Mouse (Mus musculus): ENCODE data around the gene Grik5. TPM values are rescaled to one million over a fixed set of nuclear protein-coding genes. Genes with fewer than 3 reads are reported as not detected.

Gene Grik5
- total RNA-seq, 2 experiments from 2014 or later = 2.4 to 3.1 TPM

DNA sequence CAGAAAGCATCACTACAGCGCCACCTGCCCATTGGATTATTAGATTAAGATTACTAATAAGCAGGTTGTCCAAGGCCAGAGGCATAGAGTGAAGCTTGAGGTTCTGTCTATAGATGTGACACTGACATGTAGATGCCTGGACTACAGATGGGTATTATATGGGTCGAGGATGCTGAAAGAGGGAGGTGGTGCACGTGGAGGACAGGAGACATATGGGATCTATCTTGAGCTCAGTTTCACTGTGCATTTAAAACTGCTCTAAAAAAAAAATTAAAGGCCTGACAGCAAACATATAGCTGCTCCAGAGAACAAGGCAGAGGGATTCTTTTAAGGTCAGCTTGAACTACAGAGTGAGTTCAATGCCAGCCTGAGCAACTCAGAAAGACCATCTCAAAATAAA is 26.0 kb upstream of the Grik5 start:
- no peak for TF ChIP-seq CTCF (IDR thresholded peaks at IDR 0.05)
- no peak for DNase-seq
- intact Hi-C loops (cut with DNase I) = no loop called here
- no peak overlapping the region for H3K27ac ChIP-seq
- H3K4me3 ChIP-seq = no peak overlapping the region

DNA sequence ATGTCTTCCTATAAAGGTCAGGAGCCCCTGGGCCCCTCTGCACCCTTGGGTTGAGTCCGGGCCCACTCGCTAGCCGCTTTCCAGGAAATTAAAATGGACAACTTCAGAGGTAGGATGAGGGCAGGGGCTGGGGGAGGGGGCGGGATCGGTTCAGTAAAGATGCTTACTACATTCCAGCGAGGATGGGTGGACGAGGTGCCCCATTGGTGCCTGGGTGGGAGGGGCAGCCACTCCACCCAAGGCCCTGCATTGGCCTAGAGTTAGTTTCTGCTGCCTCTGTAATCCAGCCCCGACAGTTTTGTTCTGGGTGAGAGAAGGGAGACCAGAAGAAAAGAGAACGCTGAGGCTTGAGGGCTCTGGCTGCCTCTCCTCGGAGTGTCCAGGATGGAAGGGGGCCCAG is 17.7 kb upstream of the Grik5 start:
- no peak for TF ChIP-seq CTCF (IDR thresholded peaks at IDR 0.05)
- intact Hi-C loops (cut with DNase I) = loop anchor here (5.0 kb wide), 1 partner anchor 58 kb away; no protein-coding TSS in a partner anchor

DNA sequence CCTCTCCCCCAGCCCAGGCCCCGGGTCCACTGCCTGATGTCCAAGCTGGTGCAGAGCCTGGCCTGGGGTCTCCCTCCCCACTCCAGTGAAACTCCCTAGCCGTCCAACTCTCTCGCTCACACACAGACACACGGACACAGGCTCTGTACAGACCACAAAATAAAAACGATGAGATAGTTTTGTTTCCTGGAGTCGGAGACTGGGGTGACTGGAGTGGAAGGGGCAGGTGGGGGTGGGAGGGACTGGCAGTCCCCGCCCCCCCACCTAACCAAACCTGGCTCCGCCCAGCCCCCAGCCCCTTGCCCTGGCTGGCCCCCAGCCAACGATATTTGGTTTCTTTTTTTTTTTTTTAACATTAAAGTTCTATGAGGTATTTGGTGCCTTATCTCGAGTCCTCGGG is 16.8 kb upstream of the Grik5 start:
- intact Hi-C loops (cut with DNase I) = no loop called here
- no peak for DNase-seq
- Histone ChIP-seq H3K27ac (no peak overlapping the region), H3K4me3 (no peak overlapping the region)
- TF ChIP-seq CTCF (IDR thresholded peaks at IDR 0.05) = no peak

More for the DNA sequence above, 17.7 kb upstream of the Grik5 start:
- H3K4me3 ChIP-seq = no peak overlapping the region
- no peak overlapping the region for H3K27ac ChIP-seq
- no peak for DNase-seq

- no peak for DNase-seq
- TF ChIP-seq CTCF (IDR thresholded peaks at IDR 0.05) = no peak
- H3K4me3 ChIP-seq = no peak overlapping the region
- H3K27ac ChIP-seq = no peak overlapping the region
- intact Hi-C loops (cut with DNase I) = no loop called here
These were observed 16.4 kb upstream of the Grik5 start for GRCm38 (mm10) chr7:25088531-25088930.

- TF ChIP-seq CTCF (IDR thresholded peaks at IDR 0.05) = no peak
- DNase-seq = no peak
- intact Hi-C loops (cut with DNase I) = no loop called here
- Histone ChIP-seq H3K4me3 (no peak overlapping the region), H3K27ac (no peak overlapping the region)
These were observed 15.8 kb upstream of the Grik5 start for GRCm38 (mm10) chr7:25087972-25088371.

DNA sequence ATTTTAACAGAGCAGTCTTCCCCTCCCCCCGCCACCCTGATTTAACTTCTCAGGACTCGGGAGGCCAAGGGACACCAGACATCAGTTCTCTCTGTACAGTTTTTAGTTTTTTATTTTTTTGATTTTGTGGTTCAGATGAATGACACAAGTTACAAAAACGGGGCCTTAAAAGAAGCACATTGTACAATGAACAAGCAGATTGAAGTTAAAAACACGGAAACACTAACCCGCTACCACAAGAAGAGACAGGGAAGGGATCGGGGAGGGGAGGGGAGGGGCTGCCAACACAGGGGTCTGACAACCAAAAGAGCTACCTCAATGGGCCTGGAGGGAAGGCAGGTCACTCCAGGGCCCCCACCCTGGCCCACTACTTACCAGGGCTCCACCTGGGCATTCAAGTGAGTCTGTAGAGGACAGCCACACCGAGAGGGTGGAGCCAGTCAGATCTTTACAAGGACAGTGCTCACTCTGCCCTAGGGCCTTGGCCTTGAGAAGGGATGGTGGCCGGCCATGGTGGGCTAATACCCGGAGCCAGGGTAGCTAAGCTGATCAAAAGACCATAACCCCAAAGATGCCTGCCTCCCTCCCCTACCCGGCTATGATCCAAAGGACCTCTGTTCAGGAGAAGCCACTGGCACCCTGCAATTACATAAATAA is 15.2 kb upstream of the Grik5 start:
- intact Hi-C loops (cut with DNase I) = no loop called here
- no peak for DNase-seq
- Histone ChIP-seq H3K27ac (no peak overlapping the region), H3K4me3 (no peak overlapping the region)
- no peak for TF ChIP-seq CTCF (IDR thresholded peaks at IDR 0.05)

DNA sequence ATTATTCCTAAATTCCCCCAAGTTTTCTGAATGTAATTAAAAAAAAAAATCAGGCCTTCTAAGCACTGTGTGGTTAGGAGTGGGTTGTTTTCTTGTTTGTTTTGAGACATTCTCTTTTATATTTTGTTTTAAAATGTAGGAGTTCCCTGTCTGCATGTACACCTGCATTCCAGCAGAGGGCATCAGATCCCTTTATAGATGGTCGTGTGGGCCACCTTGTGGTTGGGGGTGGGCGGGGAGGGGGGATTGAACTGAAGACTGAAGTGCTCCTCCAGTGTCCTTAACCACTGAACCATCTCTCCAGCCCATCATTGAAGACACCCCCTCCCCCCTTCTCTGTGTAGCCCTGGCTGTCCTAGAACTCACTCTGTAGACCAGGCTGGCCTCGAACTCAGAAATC is 14.5 kb upstream of the Grik5 start:
- intact Hi-C loops (cut with DNase I) = no loop called here
- TF ChIP-seq CTCF (IDR thresholded peaks at IDR 0.05) = peak; percentile 50
- no peak overlapping the region for H3K4me3 ChIP-seq
- no peak overlapping the region for H3K27ac ChIP-seq
- DNase-seq = no peak

DNA sequence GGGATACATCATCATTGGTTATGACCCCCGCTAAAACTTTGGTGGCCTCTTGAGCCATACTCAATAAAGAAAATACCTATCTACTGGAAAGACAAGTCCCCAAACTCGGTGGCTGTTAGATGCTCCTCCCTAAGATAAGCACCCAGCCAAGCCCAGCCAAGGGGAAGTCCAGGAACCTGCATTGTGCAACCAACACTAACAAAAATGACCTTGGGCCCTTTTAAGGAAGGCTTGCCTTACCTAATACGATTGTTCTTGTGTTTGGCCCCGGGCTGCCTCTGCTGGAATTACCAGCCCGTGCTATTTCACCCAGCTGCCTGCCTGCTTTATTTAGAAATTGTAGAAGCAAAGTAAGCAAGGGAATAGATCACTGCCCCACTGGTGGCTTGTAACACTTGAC is 12.5 kb upstream of the Grik5 start:
- Histone ChIP-seq H3K4me3 (no peak overlapping the region), H3K27ac (no peak overlapping the region)
- intact Hi-C loops (cut with DNase I) = no loop called here
- TF ChIP-seq CTCF (IDR thresholded peaks at IDR 0.05) = no peak
- DNase-seq = no peak

DNA sequence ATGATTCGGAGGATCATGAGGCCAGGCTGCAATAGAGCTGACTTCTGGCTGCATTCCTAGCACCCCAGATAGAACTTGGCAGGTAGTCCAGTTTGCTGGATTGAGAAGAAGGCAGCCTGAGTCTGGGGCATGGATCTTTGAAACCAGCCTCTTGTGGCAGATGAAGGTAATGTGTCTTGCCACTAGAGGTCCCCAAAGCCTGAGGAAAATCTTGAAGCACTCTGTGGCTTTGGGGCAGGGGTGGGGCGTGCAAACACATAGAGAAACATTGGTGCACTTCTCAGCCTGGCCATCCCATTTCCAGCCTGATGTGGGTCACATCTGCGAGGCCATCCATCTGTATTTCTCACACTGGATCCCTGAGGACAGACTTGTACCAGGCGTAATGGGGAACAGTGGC is 10.4 kb upstream of the Grik5 start:
- peak; percentile 63 for TF ChIP-seq CTCF (IDR thresholded peaks at IDR 0.05)
- intact Hi-C loops (cut with DNase I) = no loop called here
- no peak overlapping the region for H3K4me3 ChIP-seq
- no peak overlapping the region for H3K27ac ChIP-seq
- DNase-seq = no peak

- intact Hi-C loops (cut with DNase I) = no loop called here
- no peak for TF ChIP-seq CTCF (IDR thresholded peaks at IDR 0.05)
These were observed 8.3 kb upstream of the Grik5 start for GRCm38 (mm10) chr7:25080431-25080830.

DNA sequence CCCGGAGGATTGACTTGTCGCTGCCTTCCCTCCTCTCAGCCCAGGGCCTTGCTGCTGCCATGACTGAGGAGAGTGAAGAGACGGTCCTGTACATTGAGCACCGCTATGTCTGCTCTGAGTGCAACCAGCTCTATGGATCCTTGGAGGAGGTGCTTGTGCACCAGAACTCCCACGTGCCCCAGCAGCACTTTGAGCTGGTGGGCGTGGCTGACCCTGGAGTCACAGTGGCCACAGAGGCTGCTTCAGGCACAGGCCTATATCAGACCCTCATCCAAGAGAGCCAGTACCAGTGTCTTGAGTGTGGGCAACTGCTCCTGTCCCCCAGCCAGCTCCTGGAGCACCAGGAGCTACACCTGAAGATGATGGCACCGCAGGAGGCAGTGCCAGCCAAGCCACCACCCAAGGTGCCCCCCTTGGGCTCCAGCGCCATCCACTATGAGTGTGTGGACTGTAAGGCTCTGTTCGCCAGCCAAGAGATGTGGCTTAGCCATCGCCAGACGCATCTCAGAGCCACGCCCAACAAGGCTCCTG is 7.4 kb upstream of the Grik5 start:
- Histone ChIP-seq H3K4me3 (no peak overlapping the region), H3K27ac (no peak overlapping the region)
- no peak for DNase-seq
- TF ChIP-seq CTCF (IDR thresholded peaks at IDR 0.05) = no peak
- intact Hi-C loops (cut with DNase I) = loop anchor here (5.0 to 10.0 kb wide), 2 partner anchors 177 to 675 kb away; partner anchors contain the start of genes Arhgef1 and Hnrnpul1

More at GRCm38 (mm10) chr7:25080431-25080830, 8.3 kb upstream of the Grik5 start:
- H3K27ac ChIP-seq = no peak overlapping the region
- H3K4me3 ChIP-seq = no peak overlapping the region
- DNase-seq = no peak

DNA sequence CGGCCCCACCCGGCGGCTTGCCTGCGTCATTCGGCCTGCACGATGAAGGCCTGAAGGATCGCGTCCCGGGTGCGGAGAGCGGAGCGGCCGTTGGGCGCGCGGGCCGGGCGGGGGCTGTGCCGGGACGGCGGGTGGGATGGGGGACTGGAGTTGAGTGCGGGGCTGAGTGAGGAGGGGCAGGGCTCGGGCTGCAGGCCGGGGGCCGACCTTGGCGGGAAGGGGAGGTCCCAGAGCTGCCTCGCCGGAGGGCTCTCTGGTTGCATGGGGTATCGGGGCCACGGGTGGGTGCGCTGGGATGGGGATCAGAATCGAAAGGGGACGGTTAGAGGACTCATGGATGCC is 5.2 kb upstream of the Grik5 start:
- Histone ChIP-seq H3K27ac (peak overlapping the region; percentile 91), H3K4me3 (peak overlapping the region; percentile 90)
- intact Hi-C loops (cut with DNase I) = loop anchor here (2.0 to 10.0 kb wide), 4 partner anchors 105 to 677 kb away; partner anchors contain the start of genes Arhgef1, Dedd2, Hnrnpul1 and Rabac1
- no peak for DNase-seq
- no peak for TF ChIP-seq CTCF (IDR thresholded peaks at IDR 0.05)

GRCm38 (mm10) chr7:25076663-25077413 is 4.7 kb upstream of the Grik5 start:
- TF ChIP-seq CTCF (IDR thresholded peaks at IDR 0.05) = no peak
- H3K4me3 ChIP-seq = peak overlapping the region; percentile 90
- H3K27ac ChIP-seq = peak overlapping the region; percentile 91
- peak; percentile 98 for DNase-seq
- intact Hi-C loops (cut with DNase I) = loop anchor here (2.0 to 10.0 kb wide), 4 partner anchors 104 to 678 kb away; partner anchors contain the start of genes Arhgef1, Dedd2, Hnrnpul1 and Rabac1
